Mouse (Mus musculus) thymus, adult 2 months (tissue): ENCODE results near the gene Zfp326.

Experiments
- CTCF ChIP-seq: fragments of 200-500 bp; IDR thresholded peaks from 2 replicates; pipeline ENCODE4 v1.5.1; 2012; ENCODE audit warnings: mild to moderate bottlenecking, control low read depth, low read length, moderate library complexity, borderline replicate concordance; ENCODE audit not compliant: control insufficient read depth, poor library complexity, insufficient read depth; ENCODE audit errors: extremely low read depth
- POLR2A ChIP-seq: fragments of 200-500 bp; IDR thresholded peaks from 2 replicates; pipeline ENCODE4 v1.6.1; 2012; ENCODE audit warnings: mild to moderate bottlenecking, low read length, control low read depth, moderate library complexity; ENCODE audit not compliant: control insufficient read depth, poor library complexity, insufficient read depth; ENCODE audit errors: extremely low read depth

DNA sequence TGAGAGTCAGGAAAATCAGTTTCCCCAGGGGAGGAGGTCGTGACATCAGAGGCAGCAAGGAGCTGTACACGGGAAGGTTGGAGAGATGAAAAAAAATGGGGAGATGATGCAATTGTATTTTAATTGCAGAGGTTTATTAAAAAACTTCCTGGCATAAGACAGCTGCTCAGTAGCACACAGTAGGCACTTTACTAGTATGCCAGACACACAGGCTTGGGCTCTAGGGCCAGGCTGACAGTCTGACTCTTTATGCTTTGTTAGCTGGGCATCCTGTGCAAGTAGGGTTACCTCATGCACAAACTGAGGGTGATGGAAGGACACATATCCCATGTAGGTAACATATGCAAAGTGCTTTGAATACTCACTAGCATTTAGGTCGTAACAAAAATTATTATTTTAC is 5.2 kb upstream of the Zfp326 start:
- no peak for TF ChIP-seq POLR2A
- TF ChIP-seq CTCF, result no peak
